Mouse (Mus musculus): Measurements from ENCODE around the gene Leo1. TPM values are rescaled to one million over a fixed set of nuclear protein-coding genes. Genes with fewer than 3 reads are reported as not detected.

The Leo1 gene
- 31.5 TPM for polyA plus RNA-seq (2017; shearing (Covaris generic))

DNA sequence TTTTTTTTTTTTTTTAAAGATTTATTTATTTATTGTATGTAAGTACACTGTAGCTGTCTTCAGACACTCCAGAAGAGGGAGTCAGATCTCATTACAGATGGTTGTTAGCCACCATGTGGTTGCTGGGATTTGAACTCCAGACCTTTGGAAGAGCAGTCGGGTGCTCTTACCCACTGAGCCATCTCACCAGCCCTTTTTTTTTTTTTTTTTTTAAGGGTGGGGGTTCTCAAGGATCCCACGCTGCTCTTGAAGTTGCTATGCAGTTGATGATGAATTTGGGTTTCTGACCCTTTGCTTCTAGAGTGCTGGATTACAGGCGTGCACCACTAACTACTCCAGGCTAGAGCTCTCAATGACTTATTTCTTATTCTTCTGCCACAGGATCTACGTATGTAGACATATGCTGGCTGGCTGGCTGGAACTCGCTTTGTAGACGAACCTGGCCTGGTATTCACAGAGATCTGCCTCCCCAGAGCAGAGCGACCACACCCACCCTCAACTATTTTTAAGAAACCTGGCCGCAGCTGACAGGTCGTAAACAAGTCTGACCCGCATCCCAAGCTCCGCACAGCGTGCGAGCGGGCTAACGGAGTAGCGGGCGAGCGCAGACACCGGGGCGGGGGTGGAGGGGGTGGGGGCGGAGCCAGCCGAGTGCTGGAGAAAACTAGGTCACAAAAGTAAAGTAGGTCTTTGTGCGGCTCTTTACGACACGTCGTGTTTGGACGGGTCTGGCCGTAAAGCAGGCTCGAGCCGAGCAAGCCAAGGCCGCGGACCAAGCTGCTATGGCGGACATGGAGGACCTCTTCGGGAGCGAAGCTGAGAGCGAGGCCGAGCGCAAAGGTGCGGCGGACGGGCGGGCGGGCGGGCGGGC lies at the start of gene Leo1:
Leo1 (plus strand) TSS at position 729 of the 871 bp plus-strand sequence.

DNA sequence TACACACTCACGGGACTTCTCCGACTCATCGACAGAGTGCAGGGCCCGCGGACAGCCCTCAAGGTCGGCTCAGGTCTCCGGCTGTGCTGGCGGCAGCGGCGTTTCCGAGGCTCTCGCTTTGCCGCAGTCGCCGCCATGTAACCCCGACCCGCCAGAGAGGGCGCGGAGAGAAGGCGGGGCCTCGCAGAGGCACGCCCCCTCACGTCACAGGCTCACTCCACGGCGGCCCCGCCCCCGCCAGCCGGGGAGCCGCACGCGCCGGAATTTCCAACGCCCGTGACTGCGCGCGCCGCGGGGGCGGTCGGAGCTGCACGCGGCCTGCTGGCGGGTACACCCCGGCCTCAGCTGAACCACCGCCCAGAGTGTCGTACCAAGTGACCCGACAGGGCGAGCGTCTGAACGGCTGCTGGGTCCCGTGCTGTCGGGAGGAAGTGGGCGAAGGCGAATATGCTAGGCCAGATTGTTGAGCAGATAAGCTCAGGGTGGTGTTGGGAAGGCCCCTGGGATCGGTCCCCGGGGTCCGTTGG lies 31.4 kb upstream of the Leo1 start, which contains the start of gene Mapk6:
Mapk6 (minus strand) TSS at position 154 of the 527 bp plus-strand sequence.

Other genes starting within 250 kb of the Leo1 start
- 0.39 TPM for gene Myo5c, start 209.5 kb upstream of the Leo1 start, polyA plus RNA-seq (2017; shearing (Covaris generic))
- gene Gnb5, start 135.2 kb upstream of the Leo1 start, polyA plus RNA-seq (2017; shearing (Covaris generic)), result 9.8 TPM
- not detected for gene Bcl2l10, start 93.8 kb upstream of the Leo1 start, polyA plus RNA-seq (2017; shearing (Covaris generic))
- gene Mapk6, start 31.5 kb upstream of the Leo1 start, polyA plus RNA-seq (2017; shearing (Covaris generic)), result 52.7 TPM
- 177 TPM for gene Tmod3, start 118.1 kb downstream of the Leo1 start, polyA plus RNA-seq (2017; shearing (Covaris generic))
- 0.17 TPM for gene Tmod2, start 169.8 kb downstream of the Leo1 start, polyA plus RNA-seq (2017; shearing (Covaris generic))
- 10.7 TPM for gene Lysmd2, start 184.2 kb downstream of the Leo1 start, polyA plus RNA-seq (2017; shearing (Covaris generic))
- gene Scg3, start 242.5 kb downstream of the Leo1 start, polyA plus RNA-seq (2017; shearing (Covaris generic)), result not detected